Mouse (Mus musculus) liver, embryonic 14.5 days (tissue): ENCODE data around the gene Pcca.

Source experiments
- CTCF ChIP-seq: IDR thresholded peaks from 2 replicates; pipeline ENCODE4 v1.5.1; 2016; ENCODE audit warnings: antibody characterized with exemption, low read depth, control low read depth
- EP300 ChIP-seq: IDR thresholded peaks from 2 replicates; pipeline ENCODE4 v1.6.1; 2016; ENCODE audit warnings: antibody characterized with exemption, low read depth

DNA sequence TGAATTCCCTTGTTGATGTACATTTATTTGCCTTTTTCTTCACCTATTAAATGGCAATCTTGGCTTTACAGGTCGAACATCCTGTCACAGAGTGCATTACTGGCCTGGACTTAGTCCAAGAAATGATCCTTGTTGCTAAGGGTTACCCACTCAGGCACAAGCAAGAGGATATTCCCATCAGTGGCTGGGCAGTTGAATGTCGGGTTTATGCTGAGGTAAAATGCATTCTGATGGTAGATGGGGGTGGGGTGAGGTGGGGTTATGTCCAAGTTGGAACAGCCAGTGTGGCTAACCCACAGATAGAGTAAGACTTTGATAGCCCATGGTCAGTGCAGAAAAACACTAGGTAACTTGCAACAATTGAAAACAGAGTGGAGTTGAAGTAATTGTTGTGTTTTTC lies 150.7 kb downstream of the Pcca start:
- TF ChIP-seq CTCF (no peak), EP300 (no peak)
